Mouse (Mus musculus): ENCODE measurements around the gene Ehd4.

- TF ChIP-seq FLI1 (IDR thresholded peaks at IDR 0.05; ENCODE audit: low read length) = no peak
- no peak for TF ChIP-seq GATA1 (IDR thresholded peaks at IDR 0.05; ENCODE audit: borderline replicate concordance, low read length)
Measured at GRCm38 (mm10) chr2:120111596-120111995, 42.8 kb downstream of the Ehd4 start.

Measured in megakaryocyte, embryonic 14.5 days (primary cell).